Mouse (Mus musculus) gastrocnemius, postnatal 25 days (tissue): Measurements from ENCODE around the gene S1pr4. TPM values are rescaled to one million over a fixed set of nuclear protein-coding genes. Genes with fewer than 3 reads are reported as not detected.

Experiments
- DNase-seq: peaks from one replicate; pipeline ENCODE4 v3.0.0; 2022
- total RNA-seq, 2 experiments: library from RNA; stranded (reverse); gene quantifications; 1 replicate in 1 of 2; 2 replicates in 1 of 2; pipeline ENCODE4 v1.2.3; 2021

The S1pr4 gene
- total RNA-seq, 2 experiments from 2014 or later = 0.99 to 1.00 TPM

DNA sequence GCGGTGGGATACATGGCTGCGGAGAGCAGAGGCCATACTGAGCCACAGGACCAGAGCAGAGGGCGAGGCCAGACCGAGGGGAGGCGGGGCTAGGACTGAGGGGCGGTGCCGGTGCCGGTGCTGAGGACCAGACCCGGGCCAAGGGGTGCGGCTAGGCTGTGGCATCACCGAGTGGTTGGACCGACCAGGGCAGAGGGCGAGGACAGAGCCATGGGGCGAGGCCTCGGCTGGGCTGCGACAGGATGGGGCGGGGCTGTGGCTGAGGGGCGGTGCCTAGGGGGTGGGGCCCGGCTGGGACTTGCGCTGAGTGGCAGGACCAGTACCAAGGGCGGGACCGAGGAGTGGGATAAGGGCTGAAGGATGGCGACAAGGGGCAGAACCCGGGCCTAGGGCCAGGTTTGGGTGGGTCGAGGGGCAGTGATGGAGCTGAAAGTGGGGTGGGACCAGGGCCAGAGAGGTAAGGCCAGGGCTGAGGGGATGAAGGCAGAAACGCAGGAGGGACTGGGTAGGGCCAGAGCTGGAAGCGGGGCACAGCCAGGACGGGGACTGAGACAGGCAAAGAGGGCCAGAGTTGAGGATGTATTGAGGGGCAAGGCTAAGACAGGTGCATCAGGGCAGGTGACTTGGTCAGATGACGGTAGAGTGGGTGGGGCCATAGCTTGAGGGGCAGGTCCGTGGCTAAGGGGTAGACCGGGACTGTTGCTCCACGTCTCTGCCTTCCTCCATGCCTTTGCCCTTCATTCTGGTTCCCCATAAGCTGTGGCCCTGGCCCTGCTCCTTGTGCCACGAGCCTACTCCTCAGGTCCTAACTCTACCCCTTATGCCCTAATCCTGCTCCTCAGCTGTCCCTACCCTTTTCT lies 35.3 kb downstream of the S1pr4 start:
- peak; percentile 66 for DNase-seq

DNA sequence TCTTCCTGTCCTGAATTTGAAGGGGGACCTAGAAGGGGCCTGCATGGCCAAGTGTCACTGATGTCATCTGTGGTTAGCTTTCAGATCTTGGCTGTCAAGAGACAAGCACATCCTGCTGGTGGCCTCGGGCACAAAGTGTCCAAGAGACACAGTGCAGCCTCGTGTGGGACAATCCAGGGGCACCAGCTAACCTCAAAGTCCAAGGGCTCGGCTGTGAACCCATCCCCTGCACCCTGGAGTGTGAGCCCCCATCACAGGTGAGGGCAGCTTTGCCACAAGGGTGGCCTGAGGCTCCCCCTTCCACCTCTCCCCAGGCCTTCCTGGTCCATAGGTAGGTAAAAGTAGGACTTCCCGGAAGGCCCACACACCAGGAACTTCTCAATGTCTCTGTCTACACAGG lies 36.4 kb downstream of the S1pr4 start:
- DNase-seq = no peak

DNA sequence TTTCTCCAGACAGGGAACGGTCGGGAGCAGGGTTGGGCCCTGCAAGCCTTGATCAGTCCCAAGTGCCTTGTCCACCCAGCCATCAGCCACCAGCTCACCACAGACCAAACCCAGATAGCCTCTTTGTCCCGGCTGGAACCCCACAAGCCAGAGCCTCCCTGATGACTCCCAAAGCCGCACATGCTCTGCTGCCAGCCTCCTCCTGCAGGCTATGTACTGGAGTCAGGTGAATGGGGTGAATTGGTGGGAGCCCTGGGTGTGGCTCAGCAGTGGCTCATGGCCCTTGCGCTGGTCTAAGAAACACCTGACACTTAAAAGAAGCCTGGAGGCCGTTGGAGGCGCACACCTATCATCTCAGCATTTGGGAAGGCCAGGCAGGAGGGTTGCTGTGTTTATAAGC lies 37.0 kb downstream of the S1pr4 start:
- no peak for DNase-seq

DNA sequence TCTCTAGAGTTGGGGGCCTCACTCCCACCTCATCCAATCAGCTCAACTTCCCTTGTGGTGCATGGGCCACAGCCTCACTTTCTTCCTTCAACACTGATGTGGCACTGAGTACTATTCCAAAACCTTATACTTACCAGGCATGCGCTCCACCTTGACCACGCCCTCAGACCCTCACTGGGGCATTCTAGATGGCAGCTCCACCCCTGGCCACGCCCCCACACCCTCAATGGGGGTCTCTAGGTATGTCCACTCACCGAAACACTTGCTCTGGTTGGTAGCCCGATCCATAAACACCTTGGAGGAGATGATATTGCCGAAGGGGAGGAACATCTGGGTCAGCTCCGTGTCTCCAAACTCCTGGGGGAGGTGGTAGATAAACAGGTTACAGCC lies 37.5 kb downstream of the S1pr4 start:
- DNase-seq = no peak

DNA sequence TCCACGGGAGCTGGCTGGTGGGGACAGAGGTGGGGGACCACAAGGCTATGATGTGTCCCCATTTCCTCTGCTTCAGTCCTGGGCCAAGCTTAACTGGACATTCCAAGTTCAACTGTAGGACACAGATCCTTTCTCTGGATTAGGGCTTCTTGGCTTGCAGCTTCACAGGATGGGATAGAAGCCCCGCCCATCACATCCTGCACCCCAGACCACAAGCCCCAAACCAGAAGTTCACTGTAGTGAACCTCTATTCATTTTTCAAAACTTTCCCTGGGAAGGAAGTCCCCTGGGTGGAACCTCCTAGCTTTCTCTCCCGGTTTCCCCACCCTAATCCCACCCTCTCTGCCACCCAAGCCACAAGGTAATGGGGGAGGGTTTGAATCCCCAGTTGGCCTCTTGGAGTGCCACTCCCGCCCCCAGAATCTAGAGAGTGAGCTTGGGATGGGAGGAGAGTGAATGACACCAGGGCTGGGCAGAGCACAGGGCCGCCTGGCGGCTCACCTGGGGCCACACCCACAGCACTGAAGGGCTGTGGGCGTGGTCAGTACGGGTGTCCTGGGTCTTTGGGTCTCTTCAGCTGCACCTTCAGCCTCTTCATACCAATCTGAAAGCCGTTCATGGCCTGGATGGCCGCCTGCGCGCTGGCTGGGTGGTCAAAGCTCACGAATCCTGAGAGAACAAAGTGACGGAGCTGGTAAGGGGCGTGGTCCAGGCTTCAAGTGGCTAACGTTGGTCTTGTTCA lies 38.1 kb downstream of the S1pr4 start:
- DNase-seq = no peak

DNA sequence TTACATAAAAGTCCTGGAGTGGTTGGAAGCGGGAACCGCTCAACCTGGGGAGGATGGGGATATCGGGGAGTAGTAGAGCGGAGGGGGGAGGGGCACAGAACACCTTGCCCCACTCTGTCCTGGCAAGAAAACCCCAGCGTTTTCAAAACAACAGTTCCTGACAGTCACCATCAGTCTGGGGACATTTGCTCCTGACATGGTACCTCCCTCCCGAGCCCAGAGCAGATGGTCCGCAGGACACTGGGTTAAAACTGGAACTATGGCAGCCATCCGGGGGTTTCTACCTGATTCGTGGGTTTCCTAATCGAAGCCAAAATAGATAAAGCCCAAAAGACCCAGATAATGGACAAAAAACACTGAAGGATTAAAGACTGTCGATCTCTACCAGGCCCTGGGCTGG lies 39.0 kb downstream of the S1pr4 start:
- no peak for DNase-seq

DNA sequence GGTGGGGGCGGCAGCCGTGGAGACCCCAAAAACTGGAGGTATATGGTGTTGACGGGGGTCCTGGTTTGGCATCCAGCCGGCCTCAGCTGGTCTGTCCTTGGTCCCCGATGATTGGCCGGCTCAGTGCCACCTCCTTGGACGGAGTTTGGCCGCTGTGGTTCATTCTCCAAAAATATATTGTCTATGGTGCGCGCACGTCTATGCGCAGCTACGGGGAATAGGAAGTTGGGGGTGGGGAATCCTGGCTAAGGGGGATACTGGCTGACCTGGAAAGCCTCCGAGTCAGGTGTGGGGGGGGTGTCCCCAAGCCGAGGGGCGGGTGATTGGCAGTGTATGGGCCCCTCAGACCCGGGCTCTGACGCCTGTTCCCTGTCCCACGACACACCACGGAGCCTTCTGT lies 39.5 kb downstream of the S1pr4 start:
- DNase-seq = no peak

DNA sequence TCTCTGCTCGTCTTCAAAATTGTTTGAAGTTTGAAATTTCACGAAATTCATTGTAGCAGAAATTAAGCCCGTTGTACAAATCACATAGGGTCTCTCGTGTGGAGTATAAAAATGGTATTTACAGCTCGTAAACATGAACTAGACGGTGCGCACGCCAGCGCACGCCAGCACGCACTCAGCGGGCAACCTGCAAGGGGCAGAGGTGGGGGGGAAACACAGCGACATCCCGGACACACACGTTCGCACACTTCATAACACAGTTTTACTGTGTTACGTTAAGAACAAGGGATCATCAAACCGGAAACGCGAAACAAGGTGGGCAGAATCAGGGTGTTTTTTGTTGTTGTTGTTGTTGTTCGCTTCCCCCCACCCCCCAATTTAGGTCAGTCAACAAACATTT lies 40.5 kb downstream of the S1pr4 start:
- DNase-seq = no peak

DNA sequence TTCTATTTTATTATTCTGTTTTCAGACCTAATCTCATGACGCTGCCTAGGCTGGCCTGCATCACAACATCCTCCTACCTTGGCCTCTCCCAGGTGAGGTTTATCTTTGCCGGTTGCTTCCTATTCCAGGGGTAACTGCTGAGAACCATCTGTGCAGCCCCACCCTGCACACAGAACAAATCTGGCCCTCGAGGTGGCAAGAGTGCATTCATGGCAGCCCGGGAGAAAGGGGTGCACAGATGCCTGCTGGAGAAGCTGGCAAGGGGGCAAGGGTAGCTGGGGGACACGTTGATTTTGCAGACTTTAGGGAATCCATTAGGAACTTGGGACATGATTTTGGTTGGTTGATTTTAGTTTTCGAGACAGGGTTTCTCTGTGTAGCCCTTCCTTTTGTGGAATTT lies 41.7 kb downstream of the S1pr4 start:
- DNase-seq = no peak

DNA sequence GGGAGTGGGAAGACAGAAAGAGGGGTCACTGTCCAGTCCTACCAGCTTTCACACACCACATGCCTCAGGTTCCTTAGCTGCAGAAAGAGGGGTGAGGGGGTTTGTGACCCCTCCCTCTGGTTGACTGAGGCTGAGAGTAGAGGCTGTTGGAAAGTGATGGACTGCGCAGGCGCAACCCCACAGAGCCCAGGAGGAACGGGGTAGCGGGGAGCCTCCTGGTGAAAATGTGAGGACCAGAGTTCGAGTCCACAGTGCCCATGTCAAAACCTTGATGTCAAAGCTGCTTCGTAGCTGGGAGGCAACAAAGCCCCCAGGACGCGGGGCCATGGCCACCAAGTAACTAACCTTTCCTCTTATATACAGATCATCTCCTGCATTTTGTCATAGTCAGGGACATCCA lies 42.3 kb downstream of the S1pr4 start:
- no peak for DNase-seq

DNA sequence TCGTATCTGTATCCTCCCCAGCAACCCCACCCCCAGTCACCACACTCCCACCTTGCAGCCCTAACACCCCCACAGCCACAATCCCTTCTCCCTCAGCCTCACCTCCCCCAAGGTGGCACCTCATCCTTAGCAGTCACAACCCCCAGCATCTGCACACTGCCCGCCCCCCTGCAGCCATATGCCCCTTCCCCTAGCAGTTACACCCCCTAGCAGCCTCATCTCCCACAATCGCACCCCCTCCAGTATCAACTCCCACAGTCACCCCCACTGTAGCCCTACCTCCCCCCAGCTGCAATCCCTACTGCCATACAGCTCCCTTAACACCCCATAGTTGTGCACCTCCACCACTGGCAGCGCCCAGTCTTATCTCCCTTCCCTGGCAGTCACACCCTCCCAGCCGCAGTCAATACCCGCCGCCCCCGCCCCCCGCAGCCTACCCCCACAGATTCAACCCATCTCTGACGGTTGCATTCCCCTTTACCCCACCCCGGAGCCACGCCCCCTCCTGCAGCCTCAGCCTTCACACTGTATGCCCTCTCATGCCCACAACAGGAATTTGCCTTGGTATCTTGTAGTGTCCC lies 42.9 kb downstream of the S1pr4 start:
- no peak for DNase-seq

DNA sequence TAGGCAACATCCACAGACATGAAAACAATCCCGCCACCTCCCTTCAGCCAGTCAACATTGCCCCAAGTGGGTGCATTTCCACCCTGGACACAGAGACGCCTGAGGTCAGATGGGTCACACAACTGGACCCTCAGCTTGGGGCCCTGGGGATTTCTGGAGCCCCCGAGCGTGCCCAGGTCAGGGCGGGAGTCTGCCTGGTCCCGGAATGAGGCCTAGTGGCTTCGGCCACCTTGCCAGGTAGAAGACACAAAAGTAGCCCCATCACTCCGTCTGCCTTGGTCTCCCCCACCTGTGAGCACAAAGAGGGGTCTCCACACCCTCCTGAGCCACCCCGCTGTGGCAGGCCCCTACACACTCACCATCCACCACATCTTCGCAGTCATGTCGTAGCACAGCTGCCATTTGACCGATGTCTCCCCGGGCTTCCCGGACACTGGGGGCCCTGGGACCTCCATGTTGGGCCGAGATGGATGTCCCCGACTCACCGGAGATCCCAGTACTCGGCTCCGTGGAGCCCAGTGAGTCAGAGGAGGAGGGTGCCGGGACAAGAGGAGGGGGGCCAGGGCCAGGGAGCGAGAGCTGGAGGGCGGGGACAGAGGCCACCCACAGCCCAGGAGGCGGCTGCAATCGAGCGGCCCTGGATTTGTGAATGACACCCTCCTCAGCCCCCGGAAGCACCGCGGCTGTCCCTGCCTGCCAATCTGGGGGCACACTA lies 44.6 kb downstream of the S1pr4 start, which contains the start of gene Nfic:
Gene Nfic (minus strand): TSS at position 455 of the 715 bp plus-strand sequence.
- DNase-seq = no peak

DNA sequence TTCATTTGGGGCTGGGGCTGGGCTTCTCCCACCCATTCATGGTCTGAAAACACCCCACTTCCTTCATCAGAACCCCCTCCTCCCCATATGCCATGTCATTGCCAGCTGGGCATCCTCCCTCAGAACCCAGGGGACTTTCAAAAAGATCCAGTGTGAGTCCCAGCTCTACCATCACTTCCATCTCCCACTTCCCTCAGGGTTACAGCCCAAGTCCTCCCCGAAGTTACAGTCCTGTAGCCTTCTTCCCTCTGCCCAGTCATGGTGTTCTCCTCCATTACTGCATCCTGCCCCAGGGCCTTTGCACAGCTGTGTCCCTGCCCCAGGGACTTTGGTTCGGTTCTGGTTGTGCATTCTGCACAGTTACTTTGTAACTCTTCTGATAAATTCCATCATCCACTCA lies 45.8 kb downstream of the S1pr4 start:
- no peak for DNase-seq

DNA sequence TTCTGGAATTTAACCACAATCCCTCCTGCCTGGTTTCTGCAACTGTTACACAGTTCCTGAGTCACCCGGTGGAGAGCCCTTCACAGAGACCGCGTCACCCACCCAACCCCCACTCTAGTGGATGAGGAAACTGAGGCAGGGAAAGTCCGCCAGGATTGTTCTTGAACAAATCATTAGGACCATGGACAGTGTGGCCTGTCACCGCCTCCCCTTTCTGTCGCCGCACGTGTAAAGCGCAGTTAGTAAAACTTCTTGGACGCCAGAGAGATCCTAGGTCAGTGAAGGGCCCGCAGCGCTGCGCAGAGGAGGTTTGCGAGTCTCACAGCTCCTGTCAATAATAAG lies 47.0 kb downstream of the S1pr4 start:
- no peak for DNase-seq

DNA sequence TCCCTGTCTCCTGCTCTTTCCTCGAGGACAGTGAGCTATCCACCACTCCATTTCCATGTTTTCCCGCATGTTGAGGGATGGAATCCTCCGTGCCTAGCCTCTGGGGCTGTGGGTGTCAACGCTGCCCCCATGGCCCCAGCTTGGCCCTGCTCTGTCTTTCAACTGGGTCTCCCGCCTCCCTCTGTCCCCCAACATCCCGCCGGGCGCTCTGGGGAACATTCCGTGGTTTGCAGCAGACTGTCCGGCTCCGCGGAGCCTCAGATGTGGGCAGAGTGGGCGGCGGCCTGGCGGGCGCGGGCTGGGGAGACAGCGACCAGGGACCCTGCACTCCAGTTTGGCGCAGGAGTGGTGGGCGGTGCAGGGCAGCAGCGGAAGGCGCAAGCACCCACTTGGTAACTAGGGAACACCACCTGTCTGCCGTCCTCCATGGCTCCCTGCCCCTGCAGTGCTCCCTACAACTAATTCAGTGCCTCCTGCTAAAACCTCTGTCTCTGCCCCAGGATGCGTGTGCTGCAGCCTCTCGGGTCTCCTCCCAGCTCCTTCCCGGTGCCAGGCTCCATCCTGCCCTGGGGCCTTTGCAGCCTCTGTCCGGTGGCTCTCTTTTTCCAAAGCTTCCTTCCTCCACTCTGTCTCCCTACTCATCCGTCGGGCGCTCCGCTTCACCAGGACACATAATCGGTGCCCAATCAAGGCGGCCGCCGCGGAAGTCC lies 47.5 kb downstream of the S1pr4 start:
- no peak for DNase-seq

DNA sequence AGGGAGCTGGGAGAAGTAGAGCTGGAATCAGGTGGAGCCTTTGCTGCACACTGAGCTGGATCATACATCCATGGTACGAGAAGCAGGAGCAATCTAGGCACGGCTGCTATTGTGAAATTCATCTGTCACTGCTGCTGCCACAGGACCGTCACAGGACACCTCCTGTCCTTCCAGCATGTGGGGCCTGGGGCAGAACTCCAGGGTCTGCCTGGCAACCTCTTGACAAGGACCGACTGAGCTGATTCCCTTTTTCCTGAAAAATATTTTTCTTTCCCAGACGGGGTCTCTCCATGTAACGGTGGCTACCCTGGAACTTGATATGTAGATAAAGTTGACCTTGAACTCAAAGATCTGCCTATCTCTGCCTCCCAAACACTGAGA lies 48.6 kb downstream of the S1pr4 start:
- no peak for DNase-seq

DNA sequence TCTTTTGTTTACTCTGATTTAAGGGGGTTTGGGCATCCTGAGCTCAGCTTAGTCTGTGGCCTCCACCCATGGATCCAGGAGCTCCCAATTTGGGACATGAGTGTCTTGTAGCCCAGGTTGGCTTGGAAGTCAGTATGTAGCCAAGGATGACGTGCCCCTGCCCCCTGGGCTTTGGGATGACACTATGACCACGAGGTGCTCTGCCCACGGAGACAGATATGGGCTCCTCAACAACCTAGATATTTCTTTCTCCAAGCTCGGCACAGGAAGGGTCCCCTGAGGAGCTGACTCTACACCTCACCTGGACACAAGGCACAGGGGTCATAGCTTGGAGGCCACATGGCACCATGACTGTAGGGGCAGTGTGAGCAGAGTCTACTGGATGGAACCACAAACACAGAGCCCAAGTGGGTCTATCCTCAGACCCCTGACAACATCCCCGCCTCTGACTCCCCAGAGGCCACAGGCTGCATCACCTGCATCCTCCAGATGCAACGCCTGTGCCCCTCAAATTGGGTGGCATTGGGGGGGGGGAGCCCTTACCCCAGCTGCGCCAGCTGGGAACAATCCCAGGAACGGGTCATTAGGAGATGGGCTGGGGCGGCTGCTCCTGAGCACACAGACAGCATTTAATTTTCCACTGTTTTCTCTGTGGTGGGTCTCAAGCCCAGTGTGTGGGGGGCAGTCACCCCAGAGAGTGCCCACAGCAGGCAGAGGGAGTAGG lies 49.1 kb downstream of the S1pr4 start:
- no peak for DNase-seq

DNA sequence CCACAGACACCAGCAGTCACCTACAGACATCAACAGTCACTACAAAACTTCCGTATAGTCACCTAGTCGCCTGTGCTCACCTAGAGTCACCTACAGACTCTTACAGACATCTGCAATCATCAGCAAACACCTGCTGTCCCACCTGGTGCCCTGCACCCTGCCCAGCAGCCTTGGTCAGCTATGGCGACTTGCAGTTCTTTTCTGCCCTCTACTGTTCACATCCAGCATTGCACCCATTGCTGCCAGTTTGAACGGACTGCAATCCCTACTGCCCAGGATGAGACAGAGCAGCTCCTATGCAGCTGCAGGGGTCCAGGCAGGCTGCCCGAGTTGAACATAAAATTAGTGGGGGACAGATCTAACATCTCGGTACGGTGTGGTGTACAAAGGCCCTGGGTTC lies 49.8 kb downstream of the S1pr4 start:
- DNase-seq = peak; percentile 66
